Mouse (Mus musculus): ENCODE measurements around the gene Atl3.
"Not testable (repeated sequence)": the region's sequence is repeated elsewhere in the genome, so short reads cannot be mapped to it uniquely, and the experiment has no call there.

Atl3 gene

GRCm38 (mm10) chr19:7493352-7494186 is at the start of gene Atl3:
Gene Atl3 (plus strand): TSS chr19:7494040.
- no peak for DNase-seq

- DNase-seq: no peak
Observed at GRCm38 (mm10) chr19:7445105-7445504, 48.7 kb upstream of the Atl3 start.

GRCm38 (mm10) chr19:7445596-7445995 is 48.2 kb upstream of the Atl3 start:
- DNase-seq: no peak

GRCm38 (mm10) chr19:7456803-7457202 is 37.0 kb upstream of the Atl3 start:
- no peak for DNase-seq

- no peak for DNase-seq
Observed at GRCm38 (mm10) chr19:7458901-7459300, 34.9 kb upstream of the Atl3 start.

GRCm38 (mm10) chr19:7459370-7459769 is 34.5 kb upstream of the Atl3 start:
- DNase-seq: no peak

- no peak for DNase-seq
Observed at GRCm38 (mm10) chr19:7467915-7468314, 25.9 kb upstream of the Atl3 start.

GRCm38 (mm10) chr19:7470643-7471042 is 23.2 kb upstream of the Atl3 start:
- DNase-seq: no peak

GRCm38 (mm10) chr19:7479751-7480248 is 14.0 kb upstream of the Atl3 start:
- no peak for DNase-seq

- peak; percentile 60 to 65 for DNase-seq
Observed at GRCm38 (mm10) chr19:7481541-7482265, 12.1 kb upstream of the Atl3 start.

- DNase-seq: no peak
Observed at GRCm38 (mm10) chr19:7482266-7482598, 11.6 kb upstream of the Atl3 start.

GRCm38 (mm10) chr19:7482599-7483511 is 11.0 kb upstream of the Atl3 start, which contains the start of gene Rtn3:
Gene Rtn3 (minus strand): TSS chr19:7483281.
- peak; percentile 97 to 99 for DNase-seq

GRCm38 (mm10) chr19:7483512-7483882 is 10.3 kb upstream of the Atl3 start:
- DNase-seq: peak in 1 of 2 experiments; percentile 68

- DNase-seq: peak in 1 of 2 experiments; percentile 34
Observed at GRCm38 (mm10) chr19:7484076-7484475, 9.8 kb upstream of the Atl3 start.

- no peak for DNase-seq
Observed at GRCm38 (mm10) chr19:7487680-7488079, 6.2 kb upstream of the Atl3 start.

- no peak for DNase-seq
Observed at GRCm38 (mm10) chr19:7491960-7492359, 1.9 kb upstream of the Atl3 start.

- no peak for DNase-seq
Observed at GRCm38 (mm10) chr19:7492682-7493081, 1.2 kb upstream of the Atl3 start.

- peak; percentile 98 for DNase-seq
Observed at GRCm38 (mm10) chr19:7494187-7495015, 561 bp downstream of the Atl3 start.

GRCm38 (mm10) chr19:7495221-7496038 is 1.6 kb downstream of the Atl3 start:
- DNase-seq: no peak

GRCm38 (mm10) chr19:7496070-7496469 is 2.2 kb downstream of the Atl3 start:
- not testable (repeated sequence) for DNase-seq

GRCm38 (mm10) chr19:7498816-7499215 is 5.0 kb downstream of the Atl3 start:
- DNase-seq: no peak

All from cerebellum, adult 18-20 months (tissue).